Mouse (Mus musculus): ENCODE data around the gene Tbcb. TPM values are rescaled to one million over a fixed set of nuclear protein-coding genes. Genes with fewer than 3 reads are reported as not detected.

The Tbcb gene
- polyA plus RNA-seq, 1 experiment, result 73.2 TPM

- peaks cover 8% of the 10 kb centered on the region for H3K36me3 ChIP-seq (replicated peaks; ENCODE audit: low read length)
- no peak overlapping the region for H3K4me3 ChIP-seq (replicated peaks)
- no peak for TF ChIP-seq FLI1 (IDR thresholded peaks at IDR 0.05; ENCODE audit: low read length)
- TF ChIP-seq GATA1 (IDR thresholded peaks at IDR 0.05; ENCODE audit: borderline replicate concordance, low read length), result no peak
- H3K9me3 ChIP-seq, result no peaks in the 10 kb centered on the region
- peaks cover 51% of the 10 kb centered on the region for H3K4me1 ChIP-seq
- H3K27me3 ChIP-seq (replicated peaks), result no peaks in the 10 kb centered on the region
Observed at GRCm38 (mm10) chr7:30197592-30198129, 34.4 kb downstream of the Tbcb start.

- peaks cover 58% of the 10 kb centered on the region for H3K4me1 ChIP-seq
- no peaks in the 10 kb centered on the region for H3K9me3 ChIP-seq
- peaks cover 23% of the 10 kb centered on the region for H3K36me3 ChIP-seq (replicated peaks; ENCODE audit: low read length)
- no peaks in the 10 kb centered on the region for H3K27me3 ChIP-seq (replicated peaks)
- TF ChIP-seq GATA1 (IDR thresholded peaks at IDR 0.05; ENCODE audit: borderline replicate concordance, low read length), result no peak
- TF ChIP-seq FLI1 (IDR thresholded peaks at IDR 0.05; ENCODE audit: low read length), result no peak
- H3K4me3 ChIP-seq (replicated peaks), result peak overlapping the region; percentile 83
Observed at GRCm38 (mm10) chr7:30196171-30196570, 35.9 kb downstream of the Tbcb start.

GRCm38 (mm10) chr7:30195461-30195860 is 36.6 kb downstream of the Tbcb start:
- H3K4me1 ChIP-seq, result peaks cover 58% of the 10 kb centered on the region
- no peaks in the 10 kb centered on the region for H3K9me3 ChIP-seq
- H3K27me3 ChIP-seq (replicated peaks), result no peaks in the 10 kb centered on the region
- H3K4me3 ChIP-seq (replicated peaks), result peak overlapping the region; percentile 97
- no peak for TF ChIP-seq GATA1 (IDR thresholded peaks at IDR 0.05; ENCODE audit: borderline replicate concordance, low read length)
- no peak for TF ChIP-seq FLI1 (IDR thresholded peaks at IDR 0.05; ENCODE audit: low read length)
- peaks cover 30% of the 10 kb centered on the region for H3K36me3 ChIP-seq (replicated peaks; ENCODE audit: low read length)

- Histone ChIP-seq H3K9me3 (no peaks in the 10 kb centered on the region), H3K4me3 (replicated peaks) (peak overlapping the region; percentile 97), H3K4me1 (peaks cover 58% of the 10 kb centered on the region), H3K27me3 (replicated peaks) (no peaks in the 10 kb centered on the region), H3K36me3 (replicated peaks; ENCODE audit: low read length) (peaks cover 36% of the 10 kb centered on the region)
- TF ChIP-seq FLI1 (IDR thresholded peaks at IDR 0.05; ENCODE audit: low read length) (no peak), GATA1 (IDR thresholded peaks at IDR 0.05; ENCODE audit: borderline replicate concordance, low read length) (no peak)
Observed at GRCm38 (mm10) chr7:30194884-30195283, 37.2 kb downstream of the Tbcb start.

GRCm38 (mm10) chr7:30194101-30194831 is 37.8 kb downstream of the Tbcb start:
- TF ChIP-seq FLI1 (IDR thresholded peaks at IDR 0.05; ENCODE audit: low read length) (no peak), GATA1 (IDR thresholded peaks at IDR 0.05; ENCODE audit: borderline replicate concordance, low read length) (no peak)
- H3K4me1 ChIP-seq, result peaks cover 58% of the 10 kb centered on the region
- no peaks in the 10 kb centered on the region for H3K9me3 ChIP-seq
- peak overlapping the region; percentile 97 for H3K4me3 ChIP-seq (replicated peaks)
- no peaks in the 10 kb centered on the region for H3K27me3 ChIP-seq (replicated peaks)
- H3K36me3 ChIP-seq (replicated peaks; ENCODE audit: low read length), result peaks cover 41% of the 10 kb centered on the region

- no peak for TF ChIP-seq GATA1 (IDR thresholded peaks at IDR 0.05; ENCODE audit: borderline replicate concordance, low read length)
- no peak for TF ChIP-seq FLI1 (IDR thresholded peaks at IDR 0.05; ENCODE audit: low read length)
- no peaks in the 10 kb centered on the region for H3K9me3 ChIP-seq
- H3K36me3 ChIP-seq (replicated peaks; ENCODE audit: low read length), result peaks cover 47% of the 10 kb centered on the region
- H3K4me3 ChIP-seq (replicated peaks), result peak overlapping the region; percentile 97
- H3K27me3 ChIP-seq (replicated peaks), result no peaks in the 10 kb centered on the region
- peaks cover 57% of the 10 kb centered on the region for H3K4me1 ChIP-seq
Observed at GRCm38 (mm10) chr7:30193581-30194100, 38.4 kb downstream of the Tbcb start.

- Histone ChIP-seq H3K36me3 (replicated peaks; ENCODE audit: low read length) (peaks cover 54% of the 10 kb centered on the region), H3K4me3 (replicated peaks) (peak overlapping the region; percentile 97), H3K4me1 (peaks cover 56% of the 10 kb centered on the region), H3K9me3 (no peaks in the 10 kb centered on the region), H3K27me3 (replicated peaks) (no peaks in the 10 kb centered on the region)
- TF ChIP-seq GATA1 (IDR thresholded peaks at IDR 0.05; ENCODE audit: borderline replicate concordance, low read length), result no peak
- TF ChIP-seq FLI1 (IDR thresholded peaks at IDR 0.05; ENCODE audit: low read length), result no peak
Observed at GRCm38 (mm10) chr7:30193013-30193412, 39.1 kb downstream of the Tbcb start.

GRCm38 (mm10) chr7:30192088-30192487 is 40.0 kb downstream of the Tbcb start:
- H3K4me1 ChIP-seq, result peaks cover 49% of the 10 kb centered on the region
- TF ChIP-seq GATA1 (IDR thresholded peaks at IDR 0.05; ENCODE audit: borderline replicate concordance, low read length), result no peak
- TF ChIP-seq FLI1 (IDR thresholded peaks at IDR 0.05; ENCODE audit: low read length), result no peak
- no peaks in the 10 kb centered on the region for H3K27me3 ChIP-seq (replicated peaks)
- no peak overlapping the region for H3K4me3 ChIP-seq (replicated peaks)
- H3K36me3 ChIP-seq (replicated peaks; ENCODE audit: low read length), result peaks cover 63% of the 10 kb centered on the region
- H3K9me3 ChIP-seq, result no peaks in the 10 kb centered on the region

- peaks cover 45% of the 10 kb centered on the region for H3K4me1 ChIP-seq
- H3K9me3 ChIP-seq, result no peaks in the 10 kb centered on the region
- peaks cover 90% of the 10 kb centered on the region for H3K36me3 ChIP-seq (replicated peaks; ENCODE audit: low read length)
- no peaks in the 10 kb centered on the region for H3K27me3 ChIP-seq (replicated peaks)
- no peak for TF ChIP-seq FLI1 (IDR thresholded peaks at IDR 0.05; ENCODE audit: low read length)
- no peak for TF ChIP-seq GATA1 (IDR thresholded peaks at IDR 0.05; ENCODE audit: borderline replicate concordance, low read length)
- no peak overlapping the region for H3K4me3 ChIP-seq (replicated peaks)
Observed at GRCm38 (mm10) chr7:30189116-30189491, 43.0 kb downstream of the Tbcb start.

Data from megakaryocyte, embryonic 14.5 days (primary cell).